Mouse (Mus musculus): ENCODE data around the gene Inpp5b. TPM values are rescaled to one million over a fixed set of nuclear protein-coding genes. Genes with fewer than 3 reads are reported as not detected.

Gene Inpp5b
- polyA plus RNA-seq, 1 experiment from 2014 or later = 30.9 TPM

GRCm38 (mm10) chr4:124801552-124802308 is 60.1 kb downstream of the Inpp5b start, which contains the start of gene Mtf1:
Gene Mtf1, plus strand, starts transcription at chr4:124802104.
- H3K36me3 ChIP-seq = peaks cover 54% of the 10 kb centered on the region

GRCm38 (mm10) chr4:124802309-124803260 is 60.9 kb downstream of the Inpp5b start:
- no peaks in the 10 kb centered on the region for H3K9me3 ChIP-seq (replicated peaks)
- peak overlapping the region; percentile 96 for H3K27ac ChIP-seq (replicated peaks)
- peak overlapping the region; percentile 82 for H3K4me2 ChIP-seq (replicated peaks)
- WGBS = 1% methylated on average over 51 of the region's 53 CpGs
- peak overlapping the region; percentile 68 for H3K4me3 ChIP-seq (replicated peaks)
- ATAC-seq (ENCODE audit: insufficient number of reproducible peaks, low FRiP score, low TSS enrichment, low read depth) = peak; percentile 98
- peak overlapping the region; percentile 63 for H3K9ac ChIP-seq
- H3K27me3 ChIP-seq = no peaks in the 10 kb centered on the region
- H3K4me1 ChIP-seq = peaks cover 12% of the 10 kb centered on the region
- H3K36me3 ChIP-seq = peaks cover 53% of the 10 kb centered on the region

More at GRCm38 (mm10) chr4:124801552-124802308, 60.1 kb downstream of the Inpp5b start, which contains the start of gene Mtf1:
- Histone ChIP-seq H3K27me3 (no peaks in the 10 kb centered on the region), H3K4me3 (replicated peaks) (peak within 1 kb of the TSS; percentile 68), H3K9me3 (replicated peaks) (no peaks in the 10 kb centered on the region), H3K27ac (replicated peaks) (peak within 1 kb of the TSS; percentile 96), H3K9ac (peak within 1 kb of the TSS; percentile 63), H3K4me2 (replicated peaks) (peak within 1 kb of the TSS; percentile 82), H3K4me1 (peaks cover 12% of the 10 kb centered on the region)
- peak; percentile 75 for ATAC-seq (ENCODE audit: insufficient number of reproducible peaks, low FRiP score, low TSS enrichment, low read depth)
- 3% methylated on average over 21 of the region's 21 CpGs for WGBS

GRCm38 (mm10) chr4:124803406-124803805 is 61.8 kb downstream of the Inpp5b start:
- H3K36me3 ChIP-seq = peaks cover 45% of the 10 kb centered on the region
- 71% methylated on average over 6 of the region's 6 CpGs for WGBS

GRCm38 (mm10) chr4:124808511-124808910 is 66.9 kb downstream of the Inpp5b start:
- H3K9ac ChIP-seq = no peak overlapping the region
- H3K9me3 ChIP-seq (replicated peaks) = no peaks in the 10 kb centered on the region
- ATAC-seq (ENCODE audit: insufficient number of reproducible peaks, low FRiP score, low TSS enrichment, low read depth) = no peak
- H3K27me3 ChIP-seq = no peaks in the 10 kb centered on the region
- peaks cover 2% of the 10 kb centered on the region for H3K4me1 ChIP-seq
- H3K36me3 ChIP-seq = peaks cover 36% of the 10 kb centered on the region
- no peak overlapping the region for H3K4me2 ChIP-seq (replicated peaks)
- WGBS = 75% methylated on average over 5 of the region's 5 CpGs
- H3K27ac ChIP-seq (replicated peaks) = no peak overlapping the region
- H3K4me3 ChIP-seq (replicated peaks) = no peak overlapping the region

More at GRCm38 (mm10) chr4:124803406-124803805, 61.8 kb downstream of the Inpp5b start:
- no peak for ATAC-seq (ENCODE audit: insufficient number of reproducible peaks, low FRiP score, low TSS enrichment, low read depth)
- Histone ChIP-seq H3K4me2 (replicated peaks) (peak overlapping the region; percentile 82), H3K4me1 (peaks cover 12% of the 10 kb centered on the region), H3K9ac (no peak overlapping the region), H3K27me3 (no peaks in the 10 kb centered on the region), H3K9me3 (replicated peaks) (no peaks in the 10 kb centered on the region), H3K27ac (replicated peaks) (no peak overlapping the region), H3K4me3 (replicated peaks) (peak overlapping the region; percentile 68)

GRCm38 (mm10) chr4:124809136-124809883 is 67.7 kb downstream of the Inpp5b start:
- no peak overlapping the region for H3K27ac ChIP-seq (replicated peaks)
- H3K4me2 ChIP-seq (replicated peaks) = no peak overlapping the region
- H3K36me3 ChIP-seq = peaks cover 41% of the 10 kb centered on the region
- no peak overlapping the region for H3K9ac ChIP-seq
- H3K9me3 ChIP-seq (replicated peaks) = no peaks in the 10 kb centered on the region
- no peak for ATAC-seq (ENCODE audit: insufficient number of reproducible peaks, low FRiP score, low TSS enrichment, low read depth)
- no peaks in the 10 kb centered on the region for H3K4me1 ChIP-seq
- WGBS = 76% methylated on average over 9 of the region's 9 CpGs
- no peak overlapping the region for H3K4me3 ChIP-seq (replicated peaks)
- H3K27me3 ChIP-seq = no peaks in the 10 kb centered on the region

GRCm38 (mm10) chr4:124810056-124810455 is 68.4 kb downstream of the Inpp5b start:
- no peaks in the 10 kb centered on the region for H3K27me3 ChIP-seq
- H3K9ac ChIP-seq = no peak overlapping the region
- peaks cover 34% of the 10 kb centered on the region for H3K36me3 ChIP-seq

GRCm38 (mm10) chr4:124811347-124811975 is 69.8 kb downstream of the Inpp5b start:
- Histone ChIP-seq H3K9me3 (replicated peaks) (no peaks in the 10 kb centered on the region), H3K27ac (replicated peaks) (no peak overlapping the region), H3K4me1 (no peaks in the 10 kb centered on the region), H3K4me3 (replicated peaks) (no peak overlapping the region), H3K9ac (no peak overlapping the region), H3K4me2 (replicated peaks) (no peak overlapping the region), H3K27me3 (no peaks in the 10 kb centered on the region), H3K36me3 (peaks cover 19% of the 10 kb centered on the region; the same call in 1 of the 2 replicates)
- no peak for ATAC-seq (ENCODE audit: insufficient number of reproducible peaks, low FRiP score, low TSS enrichment, low read depth)
- WGBS = 49% methylated on average over 9 of the region's 9 CpGs

More at GRCm38 (mm10) chr4:124810056-124810455, 68.4 kb downstream of the Inpp5b start:
- ATAC-seq (ENCODE audit: insufficient number of reproducible peaks, low FRiP score, low TSS enrichment, low read depth) = no peak
- Histone ChIP-seq H3K27ac (replicated peaks) (no peak overlapping the region), H3K4me1 (no peaks in the 10 kb centered on the region), H3K9me3 (replicated peaks) (no peaks in the 10 kb centered on the region), H3K4me3 (replicated peaks) (no peak overlapping the region), H3K4me2 (replicated peaks) (no peak overlapping the region)
- 87% methylated on average over 7 of the region's 7 CpGs for WGBS

GRCm38 (mm10) chr4:124815901-124816300 is 74.3 kb downstream of the Inpp5b start:
- Histone ChIP-seq H3K27me3 (no peaks in the 10 kb centered on the region), H3K4me2 (replicated peaks) (no peak overlapping the region), H3K4me3 (replicated peaks) (no peak overlapping the region), H3K27ac (replicated peaks) (no peak overlapping the region), H3K9ac (no peak overlapping the region), H3K4me1 (0 out of 2 replicates have a peak, but pooled peaks cover 2% of the 10 kb centered on the region), H3K9me3 (replicated peaks) (no peaks in the 10 kb centered on the region), H3K36me3 (peaks cover 27% of the 10 kb centered on the region; the same call in 1 of the 2 replicates)
- 93% methylated on average over 11 of the region's 11 CpGs for WGBS
- ATAC-seq (ENCODE audit: insufficient number of reproducible peaks, low FRiP score, low TSS enrichment, low read depth) = no peak

- WGBS = 23% methylated on average over 6 of the region's 6 CpGs
- Histone ChIP-seq H3K36me3 (peaks cover 26% of the 10 kb centered on the region; the same call in 1 of the 2 replicates), H3K27me3 (no peaks in the 10 kb centered on the region), H3K4me2 (replicated peaks) (no peak overlapping the region), H3K4me1 (0 out of 2 replicates have a peak, but pooled peaks cover 2% of the 10 kb centered on the region), H3K9me3 (replicated peaks) (no peaks in the 10 kb centered on the region), H3K4me3 (replicated peaks) (no peak overlapping the region), H3K9ac (no peak overlapping the region), H3K27ac (replicated peaks) (no peak overlapping the region)
- ATAC-seq (ENCODE audit: insufficient number of reproducible peaks, low FRiP score, low TSS enrichment, low read depth) = peak; percentile 73
Observed at GRCm38 (mm10) chr4:124817803-124818202, 76.2 kb downstream of the Inpp5b start.

GRCm38 (mm10) chr4:124818832-124819231 is 77.2 kb downstream of the Inpp5b start:
- no peaks in the 10 kb centered on the region for H3K27me3 ChIP-seq
- peaks cover 31% of the 10 kb centered on the region for H3K36me3 ChIP-seq
- no peak overlapping the region for H3K4me3 ChIP-seq (replicated peaks)
- no peaks in the 10 kb centered on the region for H3K9me3 ChIP-seq (replicated peaks)
- H3K4me1 ChIP-seq = 0 out of 2 replicates have a peak, but pooled peaks cover 2% of the 10 kb centered on the region
- no peak overlapping the region for H3K27ac ChIP-seq (replicated peaks)
- H3K9ac ChIP-seq = no peak overlapping the region
- no peak overlapping the region for H3K4me2 ChIP-seq (replicated peaks)
- ATAC-seq (ENCODE audit: insufficient number of reproducible peaks, low FRiP score, low TSS enrichment, low read depth) = no peak
- WGBS = 94% methylated on average over 4 of the region's 4 CpGs

Data from embryonic facial prominence, embryonic 15.5 days (tissue).